Mouse (Mus musculus): ENCODE results near the gene Ccdc66. TPM values are rescaled to one million over a fixed set of nuclear protein-coding genes. Genes with fewer than 3 reads are reported as not detected.
A peak's percentile ranks its signal among the peaks of the same experiment; 100 is the strongest.

The Ccdc66 gene
- total RNA-seq (2015) (13.1 and 14.2 TPM in 2 replicates), total RNA-seq (2017) (13.4 and 16.0 TPM in 2 replicates)

DNA sequence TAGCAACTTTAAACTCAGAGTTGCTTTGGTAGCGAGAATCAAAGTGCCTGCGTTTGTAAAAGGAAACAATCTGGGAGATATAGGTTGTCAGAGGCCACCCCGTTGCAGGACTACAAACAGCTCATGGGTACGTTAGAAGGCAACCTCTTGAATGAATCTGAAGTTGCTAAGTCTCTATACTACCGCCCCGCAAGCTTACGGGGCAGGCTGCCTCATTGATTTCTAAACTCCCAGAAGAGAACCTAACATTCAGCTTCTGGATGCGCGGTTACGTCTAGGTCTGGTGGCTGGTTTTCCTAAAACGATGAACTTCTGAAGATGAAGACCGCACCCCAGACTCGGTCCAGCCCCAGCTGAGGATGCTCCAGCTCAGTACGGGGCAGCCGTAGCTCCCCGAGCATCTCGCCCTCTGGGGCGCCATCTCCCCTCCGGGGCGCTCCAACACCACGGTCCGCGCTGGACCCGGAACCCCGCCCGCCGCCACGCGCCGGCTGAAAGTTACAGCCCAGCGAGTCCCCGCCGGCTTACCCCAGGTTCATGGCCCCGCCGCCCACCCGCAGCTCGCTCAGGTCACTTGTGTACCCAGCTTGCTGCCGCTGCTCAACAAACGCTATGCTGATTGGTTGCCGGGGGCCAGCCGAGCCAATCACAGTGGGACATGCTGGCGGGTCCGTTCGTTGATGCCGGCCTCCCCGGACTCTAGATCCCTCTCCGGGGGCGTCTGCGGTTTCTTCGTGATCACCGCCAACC lies at the start of gene Ccdc66:
Ccdc66 (minus strand) TSS at position 567 of the 750 bp plus-strand sequence.
- peak; percentile 99 for ATAC-seq (replicated peaks; ENCODE audit: poor library complexity)

DNA sequence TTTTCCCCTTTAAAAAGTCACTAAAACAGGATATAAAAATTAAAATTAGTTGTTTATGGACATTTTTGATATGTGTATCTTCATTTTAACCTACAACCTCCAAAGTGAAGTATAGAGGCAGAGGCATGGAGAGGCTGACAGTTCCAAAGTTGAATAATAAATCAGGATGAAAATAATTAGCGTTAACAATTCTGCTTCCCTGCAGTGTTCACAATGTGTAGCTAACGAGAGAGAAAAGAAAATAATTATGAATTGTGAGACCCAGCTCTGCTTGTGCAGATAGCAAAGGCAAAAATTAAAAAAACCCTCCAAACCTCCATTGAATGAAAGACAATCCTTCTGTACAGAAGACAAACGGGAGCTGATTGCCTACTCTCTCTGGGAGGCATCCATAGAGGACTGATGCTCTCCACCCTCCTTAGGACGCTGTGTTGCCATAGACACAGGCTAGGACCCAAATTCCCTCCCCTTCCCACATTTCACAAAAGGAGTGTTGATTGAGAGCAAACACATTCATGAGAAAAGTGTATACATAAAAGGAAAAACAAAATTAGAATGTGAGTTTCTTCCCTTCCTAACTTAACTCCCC lies 35.7 kb upstream of the Ccdc66 start:
- ATAC-seq (replicated peaks; ENCODE audit: poor library complexity) = no peak

DNA sequence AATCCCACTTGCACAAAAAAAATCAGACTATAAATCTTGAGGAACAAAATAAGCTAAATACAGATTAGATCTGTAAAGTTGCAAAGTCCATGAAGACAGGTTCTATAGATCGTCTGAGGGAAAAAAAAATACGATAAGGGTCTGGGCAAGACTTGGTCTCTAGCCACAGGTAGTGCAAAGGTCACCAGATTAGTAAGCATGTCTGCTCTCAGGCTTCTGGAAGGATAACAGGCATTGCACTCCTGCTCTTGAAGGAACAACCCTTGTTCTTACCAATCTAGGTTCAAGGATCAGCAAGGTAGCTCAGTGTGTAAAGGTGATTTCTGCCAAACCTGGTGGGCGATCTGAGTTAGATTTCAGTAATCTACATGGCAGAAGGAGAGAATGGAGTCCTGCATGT lies 28.2 kb upstream of the Ccdc66 start:
- no peak for ATAC-seq (replicated peaks; ENCODE audit: poor library complexity)

DNA sequence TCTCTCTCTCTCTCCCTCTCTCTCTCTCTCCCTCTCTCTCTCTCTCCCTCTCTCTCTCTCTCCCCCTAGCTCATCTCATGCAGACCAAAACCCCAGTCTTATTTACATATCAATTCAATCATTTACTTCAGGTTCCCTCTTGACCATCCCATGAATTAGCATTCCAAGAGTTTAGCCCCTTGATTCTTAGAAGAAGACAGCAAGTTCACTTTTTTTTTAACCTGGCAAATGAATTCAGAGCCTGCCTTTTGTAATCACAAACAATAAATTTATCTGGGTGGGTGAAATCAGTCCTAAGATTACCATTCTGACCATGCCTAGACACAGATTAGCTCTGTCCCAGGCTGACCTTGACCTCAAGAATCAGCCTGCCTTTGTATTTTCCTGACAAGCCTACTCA lies 16.3 kb upstream of the Ccdc66 start:
- ATAC-seq (replicated peaks; ENCODE audit: poor library complexity) = no peak

DNA sequence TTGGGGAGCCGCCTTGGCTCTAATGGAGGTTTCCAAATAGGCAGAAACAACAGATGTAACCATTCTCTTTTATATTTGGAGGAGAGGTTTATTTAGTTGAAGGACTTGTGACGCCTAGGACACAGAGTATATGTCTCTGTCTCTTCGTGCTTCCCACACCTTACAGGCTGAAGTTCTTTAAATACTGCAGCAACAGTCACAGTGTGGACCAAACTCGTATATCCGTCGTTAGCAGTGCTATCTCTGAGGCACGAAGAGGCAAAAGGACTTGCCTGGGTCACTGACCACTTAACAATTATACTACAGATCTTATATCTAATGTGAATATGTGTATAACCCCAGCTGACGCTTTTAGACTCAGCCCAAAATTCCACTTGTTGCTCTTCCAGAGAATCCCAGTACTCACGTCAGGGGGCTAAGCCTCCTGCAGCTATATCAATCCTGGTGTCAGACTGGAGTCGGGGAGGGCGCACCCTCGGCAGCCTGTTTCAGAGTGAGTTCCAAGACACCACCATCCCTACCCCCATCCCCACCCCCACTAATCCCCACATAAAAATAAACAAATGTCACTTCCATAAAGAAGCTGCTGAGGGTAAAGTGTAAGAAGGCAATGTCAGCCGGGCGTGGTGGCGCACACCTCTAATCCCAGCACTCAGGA lies 513 bp upstream of the Ccdc66 start:
- no peak; the same call in 1 of the 2 replicates for ATAC-seq (replicated peaks; ENCODE audit: poor library complexity)

DNA sequence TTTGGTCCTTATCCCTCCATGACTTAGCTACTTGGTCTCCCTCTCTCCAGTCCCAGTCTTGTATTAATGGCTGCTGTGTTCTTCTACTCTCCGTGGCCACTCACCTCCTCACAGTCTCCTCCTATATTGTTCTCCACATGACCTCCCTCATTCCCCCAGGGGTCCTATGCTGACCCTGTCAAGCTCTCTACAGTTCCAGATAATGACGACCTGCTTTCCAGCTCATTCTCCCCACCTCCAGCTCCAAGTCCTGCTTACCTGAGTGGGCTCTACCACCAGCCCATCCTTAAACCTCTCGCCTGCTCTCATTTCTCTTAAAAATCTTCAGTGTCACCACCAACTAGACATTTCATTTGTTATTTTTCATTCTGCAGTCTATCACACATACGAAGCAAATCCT lies 7.2 kb downstream of the Ccdc66 start:
- ATAC-seq (replicated peaks; ENCODE audit: poor library complexity) = no peak

DNA sequence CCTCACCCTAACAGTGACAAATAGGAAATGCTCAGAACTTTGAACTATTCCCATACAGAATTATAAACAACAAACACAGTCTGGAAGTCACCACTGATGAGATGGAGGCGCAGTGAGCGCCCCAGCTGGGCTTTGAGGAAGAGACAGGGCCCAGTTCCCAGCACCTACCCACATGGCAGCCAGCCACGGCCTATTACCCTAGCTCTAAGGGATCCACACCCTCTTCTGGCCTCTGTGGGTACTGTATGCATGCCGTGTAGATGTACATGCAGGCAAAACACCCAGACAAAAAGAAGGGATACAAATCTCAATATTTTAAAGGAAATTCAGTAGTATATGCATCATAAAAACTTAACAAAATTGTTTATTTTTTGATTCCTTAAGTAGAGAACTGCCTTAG lies 14.7 kb downstream of the Ccdc66 start:
- ATAC-seq (replicated peaks; ENCODE audit: poor library complexity) = peak; percentile 65

DNA sequence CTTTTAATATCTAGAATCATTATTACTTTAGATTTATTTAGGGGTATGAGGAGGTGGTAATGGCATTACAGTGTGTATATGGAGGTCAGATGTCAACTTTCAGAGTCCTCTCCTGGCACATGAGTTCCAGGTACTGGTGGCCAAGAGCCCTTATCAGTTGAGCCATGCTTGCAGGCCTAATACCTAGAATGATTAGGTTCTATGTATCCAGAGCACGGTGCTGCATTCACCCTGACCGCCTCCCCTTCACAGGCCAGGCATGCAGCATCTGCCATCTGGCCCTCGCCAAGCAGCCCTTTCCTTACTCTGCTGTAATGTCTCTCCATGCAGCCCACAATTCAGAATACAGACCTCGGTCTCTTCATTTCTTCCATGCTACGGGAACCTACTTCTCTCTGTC lies 16.9 kb downstream of the Ccdc66 start:
- no peak for ATAC-seq (replicated peaks; ENCODE audit: poor library complexity)

DNA sequence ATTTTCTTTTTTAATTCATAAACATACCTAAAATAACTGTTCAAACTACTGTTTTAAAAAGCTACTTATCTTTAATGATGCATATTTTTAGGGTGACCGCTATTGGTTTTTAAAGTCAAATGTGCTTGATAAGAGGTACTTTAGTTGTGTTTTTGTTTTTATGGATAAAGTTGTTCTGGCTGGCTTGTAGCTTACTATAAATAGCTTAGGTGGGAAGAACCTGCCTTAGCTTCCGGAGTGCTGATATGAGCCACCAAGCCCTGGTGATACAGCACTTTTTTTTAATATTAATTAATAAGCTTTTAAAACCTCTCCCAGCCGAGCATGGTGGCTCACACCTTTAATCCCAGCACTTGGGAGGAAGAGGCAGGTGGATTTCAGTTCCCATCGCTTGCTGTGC lies 61.3 kb downstream of the Ccdc66 start:
- ATAC-seq (replicated peaks; ENCODE audit: poor library complexity) = peak; percentile 64

DNA sequence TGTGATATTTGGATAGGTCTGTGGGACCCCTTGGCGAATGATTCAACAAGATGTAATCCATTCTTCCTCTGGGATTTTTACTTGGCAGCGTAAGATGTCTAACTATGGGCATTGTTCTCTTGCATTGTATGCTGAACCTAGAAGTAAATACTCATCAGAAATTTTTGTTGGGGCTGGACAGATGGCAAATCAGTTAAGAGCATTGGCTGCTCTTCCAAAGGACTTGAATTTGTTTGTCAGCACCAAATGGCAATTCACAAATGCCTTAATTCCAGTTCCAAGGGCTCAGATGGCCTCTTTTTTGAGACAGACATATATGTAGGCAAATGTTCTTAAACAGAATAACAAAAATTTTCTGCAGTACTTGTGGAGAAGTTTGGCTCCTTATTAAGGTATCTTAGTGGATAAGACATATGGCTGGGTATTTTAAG lies 63.4 kb downstream of the Ccdc66 start:
- ATAC-seq (replicated peaks; ENCODE audit: poor library complexity) = no peak

DNA sequence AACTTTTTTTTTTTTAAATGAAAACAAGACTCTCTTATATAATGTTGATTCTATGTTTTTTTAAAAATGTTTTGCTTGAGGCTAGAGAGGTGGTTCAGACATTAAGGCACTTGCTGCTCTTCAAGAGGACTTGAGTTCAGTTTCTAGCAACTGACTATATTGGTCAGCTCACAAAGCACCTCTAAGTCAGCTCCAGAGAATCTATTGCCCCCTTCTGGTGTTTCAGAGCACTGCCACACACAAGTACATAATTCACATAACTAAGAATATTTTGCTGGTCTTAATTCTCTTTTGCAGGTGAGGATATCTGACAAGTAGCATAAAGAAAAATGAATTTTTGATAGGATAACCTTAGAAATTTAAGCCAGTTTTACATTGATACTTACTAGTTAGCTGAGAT lies 67.3 kb downstream of the Ccdc66 start:
- peak; percentile 60; the same call in 1 of the 2 replicates for ATAC-seq (replicated peaks; ENCODE audit: poor library complexity)

DNA sequence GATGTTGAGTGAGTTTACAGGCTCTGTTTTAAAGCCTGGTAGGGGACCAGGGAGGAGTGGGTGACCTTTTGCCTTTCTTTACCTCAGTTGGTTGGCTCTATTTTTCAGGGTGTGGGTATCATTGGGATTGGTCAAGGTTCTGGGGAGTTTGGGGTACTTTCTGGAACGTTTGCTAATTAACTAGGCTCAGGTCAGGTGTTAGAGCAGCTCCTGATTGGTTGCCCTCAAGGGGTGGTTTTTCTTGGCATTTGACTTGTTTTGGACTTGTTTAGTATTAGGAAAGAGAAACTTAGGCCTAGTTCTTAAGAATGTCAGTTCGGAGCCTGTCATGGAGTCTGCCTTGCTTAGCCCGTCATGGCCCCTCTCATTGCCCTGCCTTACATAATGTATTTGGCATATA lies 71.4 kb downstream of the Ccdc66 start:
- no peak for ATAC-seq (replicated peaks; ENCODE audit: poor library complexity)

DNA sequence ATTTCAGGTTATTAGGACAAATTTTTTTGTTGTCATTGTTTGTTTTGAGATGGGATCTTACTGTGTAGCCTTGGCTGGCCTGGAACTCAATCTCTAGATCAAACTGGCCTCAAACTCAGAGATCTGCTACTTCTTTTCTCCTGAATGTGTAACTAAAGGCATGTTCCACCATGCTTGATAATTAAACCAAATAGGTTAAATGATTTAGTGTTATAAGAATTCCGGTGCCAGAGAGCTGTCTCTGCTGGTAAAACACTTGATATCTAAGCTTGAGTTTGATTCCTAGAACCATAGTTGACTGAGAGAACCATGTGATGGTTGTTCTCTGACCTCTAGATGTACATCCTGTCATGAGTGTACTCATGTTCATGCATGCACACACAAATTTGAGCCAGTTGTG lies 72.1 kb downstream of the Ccdc66 start:
- no peak for ATAC-seq (replicated peaks; ENCODE audit: poor library complexity)

DNA sequence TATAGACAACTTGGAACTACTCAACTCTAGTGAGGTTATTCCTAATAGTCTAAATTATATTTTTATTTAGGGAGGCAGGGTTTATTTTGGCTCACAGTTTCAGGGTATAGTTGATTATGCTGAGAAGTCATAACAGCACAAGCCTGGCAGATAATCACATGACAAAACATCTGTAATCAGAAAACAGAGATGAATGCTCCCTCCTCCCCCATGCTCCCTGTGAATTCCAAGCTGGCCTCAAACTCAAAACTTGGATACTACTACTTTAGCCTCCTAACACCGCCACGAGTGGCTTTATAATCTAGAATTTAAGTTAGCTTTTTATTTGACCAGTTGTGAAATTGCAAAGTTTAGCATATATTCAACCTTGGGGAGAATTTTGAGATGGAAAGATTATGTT lies 76.2 kb downstream of the Ccdc66 start:
- no peak for ATAC-seq (replicated peaks; ENCODE audit: poor library complexity)

Other genes starting within 250 kb of the Ccdc66 start
- gene Fam208a, start 79.6 kb downstream of the Ccdc66 start, total RNA-seq (2015) = 25.4 and 33.9 TPM in 2 replicates
- 22.8 and 31.9 TPM in 2 replicates for gene Fam208a, start 79.6 kb downstream of the Ccdc66 start, total RNA-seq (2017)
- 0.22 TPM in 1 of 2 replicates, not detected in the other for gene Erc2, start 114.0 kb upstream of the Ccdc66 start, total RNA-seq (2015)
- gene Erc2, start 114.0 kb upstream of the Ccdc66 start, total RNA-seq (2017) = not detected in 2 replicates